In the genomic region with DNA sequence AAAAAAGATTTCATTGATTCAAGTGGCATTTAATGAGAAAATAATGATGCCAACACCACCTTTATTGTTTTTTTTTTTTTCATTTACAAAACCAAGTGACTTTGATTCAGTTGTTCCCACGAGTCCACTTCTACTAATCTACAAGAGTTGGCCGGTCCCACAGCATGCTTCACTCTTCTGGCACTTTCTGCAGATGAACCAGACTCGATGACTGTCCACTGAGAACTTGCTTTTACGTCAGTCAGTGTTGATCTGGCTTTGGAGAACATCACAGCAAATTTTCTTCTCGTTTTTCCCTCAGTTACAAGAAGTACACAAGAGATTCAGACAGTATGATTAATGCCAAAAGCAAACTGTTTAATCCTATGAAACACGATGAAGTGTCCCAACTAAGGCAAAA, we compare ENCODE assay signal across 32 mouse cellular contexts. TPM values are rescaled to one million over a fixed set of nuclear protein-coding genes. Genes with fewer than 3 reads are reported as not detected.
DNase-seq lines count a peak whose midpoint lies in the region; ATAC-seq lines count a peak whose summit lies in the region.
"Had no signal": no experiment of that assay in that cellular context is flagged by ENCODE, and none has a peak within 500 bp of the region (broad histone marks: within the 10 kb centered on the region; RNA-seq: fewer than 3 reads in every experiment).

No protein-coding gene starts in this region.

- H3K27me3 ChIP-seq in heart, embryonic 12.5 days (replicated peaks): no peaks in the 10 kb centered on the region
- H3K27me3 ChIP-seq: embryonic facial prominence, embryonic 13.5 days; forebrain, embryonic 13.5 days; heart, embryonic 13.5 days had no signal

- no peaks in the 10 kb centered on the region for H3K4me1 ChIP-seq in heart, embryonic 12.5 days (replicated peaks)
- H3K4me1 ChIP-seq: embryonic facial prominence, embryonic 10.5 days; embryonic facial prominence, embryonic 13.5 days; forebrain, embryonic 13.5 days; heart, embryonic 13.5 days had no signal

- 73% methylated on average over 6 of the region's 6 CpGs for WGBS in heart, embryonic 12.5 days

- intact Hi-C loops in heart, postnatal 25 days (cut with DNase I): no loop called here
- intact Hi-C loops in heart, postnatal 14 days (cut with DNase I): no loop called here

- DNase-seq in gastrocnemius, adult 18-20 months (ENCODE audit: low spot score): peak; percentile 37
- no peak for DNase-seq in gastrocnemius, adult 8-10 months (ENCODE audit: low spot score in 2 of 2)
- DNase-seq in heart, adult 18-20 months: peak; percentile 30 to 49
- peak; percentile 38 for DNase-seq in heart, postnatal 25 days (ENCODE audit: low spot score)
- DNase-seq in heart, postnatal 14 days: no peak
- DNase-seq: adrenal gland, adult 8-10 months; adrenal gland, postnatal 25 days; cerebellum, adult 11-12 months; cerebellum, adult 8-10 months; cerebellum, postnatal 10 days; cerebellum, postnatal 36 days; embryo, embryonic 11 days; gastrocnemius, postnatal 14 days; heart, postnatal 4 days; kidney, adult 18-20 months; kidney, adult 9 months had no signal

- H3K9me3 ChIP-seq in heart, embryonic 12.5 days (replicated peaks): no peaks in the 10 kb centered on the region
- H3K9me3 ChIP-seq: embryonic facial prominence, embryonic 10.5 days; embryonic facial prominence, embryonic 13.5 days; forebrain, embryonic 10.5 days; forebrain, embryonic 13.5 days; heart, embryonic 13.5 days had no signal

- H3K27ac ChIP-seq in heart, embryonic 12.5 days (ENCODE audit: poor library complexity, severe bottlenecking): no peak overlapping the region
- H3K27ac ChIP-seq: embryonic facial prominence, embryonic 10.5 days; embryonic facial prominence, embryonic 13.5 days; forebrain, embryonic 10.5 days; forebrain, embryonic 13.5 days; heart, embryonic 13.5 days; hindbrain, embryonic 14.5 days; hindbrain, postnatal 0 days had no signal

- no peak overlapping the region for H3K4me3 ChIP-seq in heart, embryonic 12.5 days
- H3K4me3 ChIP-seq: embryonic facial prominence, embryonic 10.5 days; embryonic facial prominence, embryonic 13.5 days; forebrain, embryonic 10.5 days; forebrain, embryonic 13.5 days; heart, embryonic 13.5 days had no signal

- H3K36me3 ChIP-seq in heart, embryonic 12.5 days: no peaks in the 10 kb centered on the region
- H3K36me3 ChIP-seq: embryonic facial prominence, embryonic 10.5 days; embryonic facial prominence, embryonic 13.5 days; forebrain, embryonic 10.5 days; heart, embryonic 13.5 days had no signal

- ATAC-seq in heart, embryonic 12.5 days (ENCODE audit: insufficient number of reproducible peaks, low FRiP score): no peak
- ATAC-seq: activated CD4-positive, CD25-positive, alpha-beta regulatory T cell, adult 4 months; forebrain, embryonic 13.5 days; forebrain, embryonic 16.5 days; hindbrain, postnatal 0 days; inflammation-experienced regulatory T-cells, adult 6 months; intestine, embryonic 16.5 days had no signal

- H3K4me2 ChIP-seq in heart, embryonic 12.5 days: no peak overlapping the region
- H3K4me2 ChIP-seq: embryonic facial prominence, embryonic 13.5 days; forebrain, embryonic 13.5 days; heart, embryonic 13.5 days; hindbrain, embryonic 14.5 days had no signal

- H3K9ac ChIP-seq in heart, embryonic 12.5 days: no peak overlapping the region
- H3K9ac ChIP-seq: embryonic facial prominence, embryonic 13.5 days; forebrain, embryonic 13.5 days; heart, embryonic 13.5 days; hindbrain, embryonic 14.5 days had no signal

RNA-seq across cellular contexts. Expression of a gene that starts 6.6 kb away (rescaled TPM):
- total RNA-seq in gastrocnemius, adult 18-20 months (2021): 10 to 100 TPM in 1 of 2 experiments, 1 to 10 TPM in 1; 5.6 to 15.2 TPM
- total RNA-seq in gastrocnemius, adult 8-10 months (2022): 10 to 100 TPM in 1 of 4 experiments, 1 to 10 TPM in 3; 1.9 to 12.2 (median 6.2) TPM
- total RNA-seq in heart, adult 18-20 months (2021): 10 to 100 TPM; 27.1 to 44.1 TPM
- polyA plus RNA-seq in heart, embryonic 12.5 days (2016; fragmentation: Nextera tagmentation; extraction: Ambion mirVana): 75.1 and 90.7 TPM in 2 replicates
- 10 to 100 TPM; 33.7 to 39.4 TPM for total RNA-seq in heart, postnatal 25 days (2021)
- total RNA-seq in heart, postnatal 14 days (2021): 10 to 100 TPM; 31.8 to 36.3 TPM
- total RNA-seq: ES-E14 had no signal
- polyA plus RNA-seq: activated CD4-positive, CD25-positive, alpha-beta regulatory T cell, adult 4 months; inflammation-experienced regulatory T-cells, adult 6 months had no signal

RNA-seq across cellular contexts. Expression of a gene that starts 7.0 kb away (rescaled TPM):
- total RNA-seq in gastrocnemius, adult 18-20 months (2021): not detected
- not detected for total RNA-seq in gastrocnemius, adult 8-10 months (2022)
- total RNA-seq in heart, adult 18-20 months (2021): not detected
- polyA plus RNA-seq in heart, embryonic 12.5 days (2016; fragmentation: Nextera tagmentation; extraction: Ambion mirVana): not detected in 2 replicates
- not detected for total RNA-seq in heart, postnatal 25 days (2021)
- total RNA-seq in heart, postnatal 14 days (2021): not detected
- total RNA-seq: adrenal gland, adult 8-10 months; adrenal gland, postnatal 25 days; ES-E14; gastrocnemius, postnatal 14 days; heart, postnatal 4 days; hindbrain, postnatal 0 days had no signal
- polyA plus RNA-seq: activated CD4-positive, CD25-positive, alpha-beta regulatory T cell, adult 4 months; brain, embryonic 14.5 days; cortical plate, adult 2 months; forebrain, embryonic 10.5 days; forebrain, embryonic 13.5 days; heart, embryonic 13.5 days; hindbrain, embryonic 14.5 days; intestine, embryonic 16.5 days had no signal

RNA-seq across cellular contexts. Expression of a gene that starts 10.5 kb away (rescaled TPM):
- under 1 TPM; 0.21 to 0.28 TPM for total RNA-seq in gastrocnemius, adult 18-20 months (2021)
- under 1 TPM in 2 of 4 experiments, not detected in 2; 0.45 to 0.53 TPM for total RNA-seq in gastrocnemius, adult 8-10 months (2022)
- 10 to 100 TPM; 10.7 to 12.5 TPM for total RNA-seq in heart, adult 18-20 months (2021)
- polyA plus RNA-seq in heart, embryonic 12.5 days (2016; fragmentation: Nextera tagmentation; extraction: Ambion mirVana): 13.4 and 20.7 TPM in 2 replicates
- 10 to 100 TPM in 1 of 2 experiments, 1 to 10 TPM in 1; 5.2 to 12.8 TPM for total RNA-seq in heart, postnatal 25 days (2021)
- total RNA-seq in heart, postnatal 14 days (2021): 1 to 10 TPM; 3.7 to 4.3 TPM
- polyA plus RNA-seq: activated CD4-positive, CD25-positive, alpha-beta regulatory T cell, adult 4 months had no signal

RNA-seq across cellular contexts. Expression of a gene that starts 15.5 kb away (rescaled TPM):
- total RNA-seq in gastrocnemius, adult 18-20 months (2021): not detected
- not detected for total RNA-seq in gastrocnemius, adult 8-10 months (2022)
- under 1 TPM in 1 of 2 experiments, not detected in 1; 0.18 TPM for total RNA-seq in heart, adult 18-20 months (2021)
- polyA plus RNA-seq in heart, embryonic 12.5 days (2016; fragmentation: Nextera tagmentation; extraction: Ambion mirVana): not detected in 2 replicates
- total RNA-seq in heart, postnatal 25 days (2021): not detected
- under 1 TPM in 1 of 2 experiments, not detected in 1; 0.22 TPM for total RNA-seq in heart, postnatal 14 days (2021)
- total RNA-seq: adrenal gland, adult 8-10 months; adrenal gland, postnatal 25 days; ES-E14; gastrocnemius, postnatal 14 days; heart, postnatal 4 days; hindbrain, postnatal 0 days had no signal
- polyA plus RNA-seq: activated CD4-positive, CD25-positive, alpha-beta regulatory T cell, adult 4 months; brain, embryonic 14.5 days; cortical plate, adult 2 months; embryonic facial prominence, embryonic 10.5 days; forebrain, embryonic 10.5 days; forebrain, embryonic 13.5 days; forebrain, embryonic 16.5 days; gonadal fat pad, adult 2 months; hindbrain, embryonic 14.5 days; hindbrain, postnatal 0 days; inflammation-experienced regulatory T-cells, adult 6 months had no signal

RNA-seq across cellular contexts. Expression of a gene that starts 19.7 kb away (rescaled TPM):
- total RNA-seq in gastrocnemius, adult 18-20 months (2021): not detected
- total RNA-seq in gastrocnemius, adult 8-10 months (2022): not detected
- total RNA-seq in heart, adult 18-20 months (2021): under 1 TPM in 1 of 2 experiments, not detected in 1; 0.54 TPM
- not detected in 2 replicates for polyA plus RNA-seq in heart, embryonic 12.5 days (2016; fragmentation: Nextera tagmentation; extraction: Ambion mirVana)
- total RNA-seq in heart, postnatal 25 days (2021): under 1 TPM; 0.17 to 0.18 TPM
- total RNA-seq in heart, postnatal 14 days (2021): under 1 TPM; 0.17 TPM
- total RNA-seq: adrenal gland, adult 8-10 months; adrenal gland, postnatal 25 days; gastrocnemius, postnatal 14 days; heart, postnatal 4 days; hindbrain, postnatal 0 days had no signal
- polyA plus RNA-seq: activated CD4-positive, CD25-positive, alpha-beta regulatory T cell, adult 4 months; forebrain, embryonic 13.5 days; inflammation-experienced regulatory T-cells, adult 6 months had no signal

Comparison
In these comparisons a context has a peak if more than half of its experiments do, and no peak if none do; other contexts are left out.
1. DNase-seq: peak in gastrocnemius, adult 18-20 months (single experiment), heart, adult 18-20 months (2 of 2) and heart, postnatal 25 days (single experiment); none in gastrocnemius, adult 8-10 months (0 of 2) and heart, postnatal 14 days (0 of 2).